Mouse (Mus musculus): Measurements from ENCODE around the gene Ric8b. TPM values are rescaled to one million over a fixed set of nuclear protein-coding genes. Genes with fewer than 3 reads are reported as not detected.

The Ric8b gene
- polyA plus RNA-seq, 1 experiment: 8.7 TPM

- no peak overlapping the region for H3K4me2 ChIP-seq (ENCODE audit: low read depth)
- no peaks in the 10 kb centered on the region for H3K79me2 ChIP-seq (ENCODE audit: control insufficient read depth, insufficient read depth)
- H3ac ChIP-seq (ENCODE audit: control insufficient read depth, insufficient read length): no peak overlapping the region
- TF ChIP-seq E2F4 (IDR thresholded peaks at IDR 0.05; ENCODE audit: insufficient read depth): no peak
- TF ChIP-seq MYOD1 (IDR thresholded peaks at IDR 0.05; ENCODE audit: control insufficient read depth in 1 of 3, insufficient read length in 2 of 3, low read depth in 2 of 3): no peak
- H3K4me3 ChIP-seq: no peak overlapping the region
- H3K36me3 ChIP-seq (ENCODE audit: control insufficient read depth, insufficient read depth): peaks cover 34% of the 10 kb centered on the region
- H3K27me3 ChIP-seq (ENCODE audit: control insufficient read depth, insufficient read depth, insufficient read length): no peaks in the 10 kb centered on the region
These were observed 59.4 kb downstream of the Ric8b start for GRCm38 (mm10) chr10:84976588-84977351.

GRCm38 (mm10) chr10:84980291-84980690 is 62.9 kb downstream of the Ric8b start:
- TF ChIP-seq REST (IDR thresholded peaks at IDR 0.05; ENCODE audit: insufficient read depth, insufficient read length) (no peak), CEBPB (IDR thresholded peaks at IDR 0.05; ENCODE audit: insufficient read depth, poor library complexity, severe bottlenecking) (no peak), MYOG (IDR thresholded peaks at IDR 0.05; ENCODE audit: control insufficient read depth in 1 of 3, insufficient read depth in 1 of 3, insufficient read length in 2 of 3, low read depth in 2 of 3) (no peak), MYOD1 (IDR thresholded peaks at IDR 0.05; ENCODE audit: control insufficient read depth in 1 of 3, insufficient read length in 2 of 3, low read depth in 2 of 3) (no peak), TCF12 (IDR thresholded peaks at IDR 0.05; ENCODE audit: insufficient read depth, poor library complexity, severe bottlenecking) (no peak), POLR2A (IDR thresholded peaks at IDR 0.05; ENCODE audit: insufficient read length, low read depth) (no peak), POLR2AphosphoS2 (IDR thresholded peaks at IDR 0.05; ENCODE audit: insufficient read length, low read depth) (no peak), E2F4 (IDR thresholded peaks at IDR 0.05; ENCODE audit: insufficient read depth) (no peak), MAX (IDR thresholded peaks at IDR 0.05; ENCODE audit: low read depth) (no peak), SRF (IDR thresholded peaks at IDR 0.05; ENCODE audit: control insufficient read depth, insufficient read length, low read depth) (no peak), TCF3 (IDR thresholded peaks at IDR 0.05; ENCODE audit: insufficient read length, low read depth) (no peak), USF1 (IDR thresholded peaks at IDR 0.05; ENCODE audit: low read depth) (no peak)

GRCm38 (mm10) chr10:84981441-84981840 is 64.0 kb downstream of the Ric8b start:
- Histone ChIP-seq H3K4me2 (ENCODE audit: low read depth) (no peak overlapping the region), H3K4me3 (no peak overlapping the region), H3K79me2 (ENCODE audit: control insufficient read depth, insufficient read depth) (no peaks in the 10 kb centered on the region), H3ac (ENCODE audit: control insufficient read depth, insufficient read length) (no peak overlapping the region), H3K36me3 (ENCODE audit: control insufficient read depth, insufficient read depth) (peaks cover 29% of the 10 kb centered on the region), H3K27me3 (ENCODE audit: control insufficient read depth, insufficient read depth, insufficient read length) (no peaks in the 10 kb centered on the region)
- TF ChIP-seq E2F4 (IDR thresholded peaks at IDR 0.05; ENCODE audit: insufficient read depth) (no peak), MYOG (IDR thresholded peaks at IDR 0.05; ENCODE audit: control insufficient read depth in 1 of 3, insufficient read depth in 1 of 3, insufficient read length in 2 of 3, low read depth in 2 of 3) (no peak)

More at GRCm38 (mm10) chr10:84980291-84980690, 62.9 kb downstream of the Ric8b start:
- Histone ChIP-seq H3K4me2 (ENCODE audit: low read depth) (no peak overlapping the region), H3ac (ENCODE audit: control insufficient read depth, insufficient read length) (no peak overlapping the region), H3K36me3 (ENCODE audit: control insufficient read depth, insufficient read depth) (peaks cover 30% of the 10 kb centered on the region), H3K27me3 (ENCODE audit: control insufficient read depth, insufficient read depth, insufficient read length) (no peaks in the 10 kb centered on the region), H3K79me2 (ENCODE audit: control insufficient read depth, insufficient read depth) (no peaks in the 10 kb centered on the region), H3K4me3 (no peak overlapping the region)

GRCm38 (mm10) chr10:84982675-84983074 is 65.3 kb downstream of the Ric8b start:
- H3K36me3 ChIP-seq (ENCODE audit: control insufficient read depth, insufficient read depth): peaks cover 24% of the 10 kb centered on the region

GRCm38 (mm10) chr10:84985956-84986355 is 68.5 kb downstream of the Ric8b start:
- peaks cover 9% of the 10 kb centered on the region for H3K36me3 ChIP-seq (ENCODE audit: control insufficient read depth, insufficient read depth)
- TF ChIP-seq TCF3 (IDR thresholded peaks at IDR 0.05; ENCODE audit: insufficient read length, low read depth) (no peak), TCF12 (IDR thresholded peaks at IDR 0.05; ENCODE audit: insufficient read depth, poor library complexity, severe bottlenecking) (no peak), MAX (IDR thresholded peaks at IDR 0.05; ENCODE audit: low read depth) (no peak), POLR2AphosphoS2 (IDR thresholded peaks at IDR 0.05; ENCODE audit: insufficient read length, low read depth) (no peak), MYOD1 (IDR thresholded peaks at IDR 0.05; ENCODE audit: control insufficient read depth in 1 of 3, insufficient read length in 2 of 3, low read depth in 2 of 3) (no peak), CEBPB (IDR thresholded peaks at IDR 0.05; ENCODE audit: insufficient read depth, poor library complexity, severe bottlenecking) (no peak), POLR2A (IDR thresholded peaks at IDR 0.05; ENCODE audit: insufficient read length, low read depth) (no peak), USF1 (IDR thresholded peaks at IDR 0.05; ENCODE audit: low read depth) (no peak), E2F4 (IDR thresholded peaks at IDR 0.05; ENCODE audit: insufficient read depth) (no peak), MYOG (IDR thresholded peaks at IDR 0.05; ENCODE audit: control insufficient read depth in 1 of 3, insufficient read depth in 1 of 3, insufficient read length in 2 of 3, low read depth in 2 of 3) (no peak), REST (IDR thresholded peaks at IDR 0.05; ENCODE audit: insufficient read depth, insufficient read length) (no peak), SRF (IDR thresholded peaks at IDR 0.05; ENCODE audit: control insufficient read depth, insufficient read length, low read depth) (no peak)

More at GRCm38 (mm10) chr10:84982675-84983074, 65.3 kb downstream of the Ric8b start:
- H3K79me2 ChIP-seq (ENCODE audit: control insufficient read depth, insufficient read depth): no peaks in the 10 kb centered on the region
- TF ChIP-seq POLR2A (IDR thresholded peaks at IDR 0.05; ENCODE audit: insufficient read length, low read depth): no peak
- TF ChIP-seq POLR2AphosphoS2 (IDR thresholded peaks at IDR 0.05; ENCODE audit: insufficient read length, low read depth): no peak
- no peak for TF ChIP-seq E2F4 (IDR thresholded peaks at IDR 0.05; ENCODE audit: insufficient read depth)
- no peak for TF ChIP-seq TCF3 (IDR thresholded peaks at IDR 0.05; ENCODE audit: insufficient read length, low read depth)
- TF ChIP-seq REST (IDR thresholded peaks at IDR 0.05; ENCODE audit: insufficient read depth, insufficient read length): no peak
- TF ChIP-seq USF1 (IDR thresholded peaks at IDR 0.05; ENCODE audit: low read depth): no peak
- no peak for TF ChIP-seq MAX (IDR thresholded peaks at IDR 0.05; ENCODE audit: low read depth)
- no peak for TF ChIP-seq CEBPB (IDR thresholded peaks at IDR 0.05; ENCODE audit: insufficient read depth, poor library complexity, severe bottlenecking)
- TF ChIP-seq MYOG (IDR thresholded peaks at IDR 0.05; ENCODE audit: control insufficient read depth in 1 of 3, insufficient read depth in 1 of 3, insufficient read length in 2 of 3, low read depth in 2 of 3): no peak
- no peak for TF ChIP-seq MYOD1 (IDR thresholded peaks at IDR 0.05; ENCODE audit: control insufficient read depth in 1 of 3, insufficient read length in 2 of 3, low read depth in 2 of 3)
- TF ChIP-seq TCF12 (IDR thresholded peaks at IDR 0.05; ENCODE audit: insufficient read depth, poor library complexity, severe bottlenecking): no peak
- no peak for TF ChIP-seq SRF (IDR thresholded peaks at IDR 0.05; ENCODE audit: control insufficient read depth, insufficient read length, low read depth)
- no peak overlapping the region for H3ac ChIP-seq (ENCODE audit: control insufficient read depth, insufficient read length)
- no peak overlapping the region for H3K4me2 ChIP-seq (ENCODE audit: low read depth)
- H3K4me3 ChIP-seq: no peak overlapping the region
- no peaks in the 10 kb centered on the region for H3K27me3 ChIP-seq (ENCODE audit: control insufficient read depth, insufficient read depth, insufficient read length)

More at GRCm38 (mm10) chr10:84985956-84986355, 68.5 kb downstream of the Ric8b start:
- no peak overlapping the region for H3K4me3 ChIP-seq
- no peaks in the 10 kb centered on the region for H3K79me2 ChIP-seq (ENCODE audit: control insufficient read depth, insufficient read depth)
- H3K4me2 ChIP-seq (ENCODE audit: low read depth): no peak overlapping the region
- no peaks in the 10 kb centered on the region for H3K27me3 ChIP-seq (ENCODE audit: control insufficient read depth, insufficient read depth, insufficient read length)
- no peak overlapping the region for H3ac ChIP-seq (ENCODE audit: control insufficient read depth, insufficient read length)
